Mouse (Mus musculus) left cerebral cortex, adult 11 months (tissue): ENCODE measurements around the gene Tmem248.

Experiments
- DNase-seq: peaks from one replicate; pipeline ENCODE4 v3.0.0; 2022; ENCODE audit warnings: low spot score

Tmem248 gene

DNA sequence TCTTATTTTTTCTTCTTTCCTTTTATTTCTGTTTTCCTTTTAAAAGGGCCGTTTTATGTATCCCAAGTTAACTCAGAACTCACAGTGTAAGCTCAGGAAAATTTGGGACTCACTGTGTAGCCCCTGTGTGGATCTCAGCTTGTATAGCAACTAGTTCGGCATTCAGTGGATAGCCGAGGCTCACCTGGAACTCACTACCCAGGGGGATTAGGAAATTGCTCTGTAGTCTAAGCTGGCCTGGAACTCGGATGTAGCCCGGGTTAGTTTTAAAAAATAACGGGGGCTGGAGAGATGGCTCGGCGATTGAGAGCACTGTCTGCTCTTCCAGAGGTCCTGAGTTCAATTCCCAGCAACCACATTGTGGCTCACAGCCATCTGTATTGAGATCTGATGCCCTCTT, 40.4 kb downstream of the Tmem248 start:
- no peak for DNase-seq

DNA sequence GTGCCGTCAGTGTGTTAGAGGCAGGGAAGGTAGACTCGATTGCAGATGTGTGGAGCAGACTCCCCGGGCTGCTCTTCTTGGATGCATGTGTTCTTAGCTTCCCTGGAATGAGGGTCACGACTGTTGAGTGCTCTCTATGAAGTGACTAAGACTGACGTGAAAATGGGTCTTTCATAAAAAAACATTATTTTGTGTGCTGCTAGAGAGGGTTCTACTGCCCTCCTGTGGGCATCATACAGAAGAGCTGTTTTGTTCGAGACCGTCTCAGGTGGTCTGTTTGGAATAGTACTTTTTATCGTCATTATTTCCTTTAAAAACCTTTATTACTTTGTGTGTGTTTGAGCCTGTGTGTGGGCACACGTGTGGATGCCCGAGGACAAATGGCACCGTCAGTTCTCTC, 46.6 kb downstream of the Tmem248 start:
- DNase-seq, result no peak

DNA sequence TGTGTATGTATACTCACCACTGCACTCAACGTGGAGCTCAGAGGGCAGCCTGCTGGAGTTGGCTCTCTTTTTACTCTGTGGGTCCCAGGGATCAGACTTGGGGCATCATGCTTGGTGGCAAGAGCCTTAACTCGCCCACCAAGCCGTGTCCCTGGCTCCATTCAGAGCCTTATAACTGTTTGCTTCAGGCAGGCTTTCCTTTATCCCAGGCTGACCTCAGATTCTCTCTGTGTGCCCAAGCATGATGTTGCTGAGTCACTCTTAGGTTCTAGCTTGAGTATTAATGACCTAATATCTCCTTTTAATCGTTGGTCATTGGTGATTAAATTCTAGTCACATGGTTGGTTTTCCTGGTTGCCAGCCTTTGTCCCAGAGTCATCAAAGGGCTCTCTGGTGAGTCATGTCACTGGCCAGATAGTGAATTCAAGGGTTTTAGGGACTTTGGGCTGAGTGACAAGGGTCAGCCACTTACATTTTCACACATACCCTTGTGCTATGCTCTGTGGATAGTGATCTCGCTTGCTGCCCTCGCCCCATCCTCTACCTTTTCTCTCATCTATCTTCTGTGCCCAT, 47.6 kb downstream of the Tmem248 start:
- DNase-seq, result no peak

DNA sequence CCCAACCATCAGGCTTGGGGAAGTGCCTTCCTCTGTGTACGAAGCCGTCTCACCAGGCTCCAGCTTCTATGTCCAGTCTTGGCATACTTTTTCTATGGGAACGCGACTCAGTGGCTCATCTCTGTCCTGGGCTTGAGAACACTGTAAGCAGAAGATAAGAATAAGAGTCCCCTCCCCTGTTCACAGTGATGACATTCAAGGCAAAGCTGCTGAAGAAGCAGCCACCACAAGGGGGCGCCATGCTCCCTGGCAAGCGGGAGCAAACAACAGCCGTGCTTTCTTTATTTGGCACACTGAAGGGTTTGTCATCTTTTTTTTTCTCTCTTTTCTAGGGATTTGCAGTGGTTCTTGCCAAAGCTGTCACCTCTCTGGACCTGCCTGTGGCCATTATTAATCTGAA, 49.8 kb downstream of the Tmem248 start:
- DNase-seq, result no peak

DNA sequence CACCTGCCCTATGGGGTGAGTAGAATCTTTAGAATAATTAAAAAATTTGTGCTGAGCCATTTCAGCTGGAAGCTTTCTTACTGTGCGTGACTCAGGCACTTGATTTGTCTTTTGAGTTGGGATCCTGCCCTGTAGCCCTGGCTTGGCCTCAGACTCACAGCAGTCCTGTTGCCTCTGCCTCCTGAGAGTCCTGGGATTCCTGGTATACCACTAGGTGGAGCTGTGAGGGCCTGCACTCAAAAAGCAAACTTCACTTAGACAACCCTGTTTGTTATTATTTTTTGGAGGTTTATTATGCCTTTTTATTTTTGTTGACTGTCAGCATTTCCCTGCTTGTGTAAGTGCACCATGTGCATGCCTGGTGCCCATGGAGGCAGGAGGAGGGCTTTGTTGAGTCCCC, 50.4 kb downstream of the Tmem248 start:
- DNase-seq, result no peak

DNA sequence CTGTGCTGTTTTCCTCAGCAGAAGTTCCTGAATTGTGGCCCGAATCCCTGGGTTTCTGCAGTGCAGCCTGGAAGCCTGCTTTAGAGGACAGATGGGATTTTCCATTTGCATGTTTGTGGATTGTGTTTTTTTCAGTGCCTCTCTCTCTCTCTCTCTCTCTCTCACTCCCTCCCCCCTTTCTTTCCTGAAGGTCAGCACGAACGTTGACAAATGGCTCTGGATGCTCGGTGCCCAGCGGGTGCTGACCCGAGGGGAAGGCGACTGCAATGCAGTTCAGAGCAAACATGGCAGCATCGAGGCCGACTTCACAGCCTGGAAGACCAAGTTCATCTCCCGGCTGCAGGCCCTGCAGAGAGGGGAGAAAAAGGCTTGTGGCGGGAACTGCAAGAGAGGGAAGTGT, 52.1 kb downstream of the Tmem248 start:
- DNase-seq, result no peak

DNA sequence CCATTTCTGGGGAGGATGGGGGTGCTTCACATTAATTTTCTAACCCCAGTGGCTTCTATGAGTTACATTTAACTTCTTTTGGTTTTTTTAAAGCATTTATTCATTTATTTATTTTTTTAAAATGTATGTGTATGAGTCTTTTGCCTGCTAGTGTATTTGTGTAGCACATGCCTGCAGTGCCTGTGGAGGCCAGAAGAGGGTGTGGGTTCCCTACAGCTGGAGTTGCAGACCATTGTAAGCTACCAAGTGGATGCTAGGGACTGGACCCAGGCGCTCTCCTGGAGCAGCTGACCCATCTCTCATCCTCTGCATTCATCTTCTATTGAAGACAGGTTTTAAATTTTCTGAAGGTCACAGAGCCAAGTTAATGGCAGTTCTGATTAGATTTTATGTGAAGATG, 55.5 kb downstream of the Tmem248 start:
- no peak for DNase-seq

DNA sequence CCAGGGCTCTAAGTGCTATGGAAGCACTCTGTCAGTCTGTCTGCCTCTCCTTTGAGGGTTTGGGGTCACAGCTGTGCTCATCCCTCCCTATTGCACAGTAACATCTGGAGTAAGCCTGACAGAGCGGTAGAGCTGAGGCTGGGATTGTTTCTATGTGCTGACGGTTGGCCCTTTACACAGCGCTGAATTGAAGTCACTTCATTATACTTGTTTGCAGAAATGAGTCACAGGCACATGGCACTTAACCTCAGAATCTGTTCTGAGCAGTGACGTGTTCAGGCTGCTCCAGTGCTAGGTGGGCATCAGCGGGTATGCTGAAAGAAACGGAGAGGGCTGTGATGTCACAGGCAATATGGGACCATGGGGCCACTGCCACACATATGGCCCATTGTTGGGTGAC, 56.2 kb downstream of the Tmem248 start:
- DNase-seq, result no peak

DNA sequence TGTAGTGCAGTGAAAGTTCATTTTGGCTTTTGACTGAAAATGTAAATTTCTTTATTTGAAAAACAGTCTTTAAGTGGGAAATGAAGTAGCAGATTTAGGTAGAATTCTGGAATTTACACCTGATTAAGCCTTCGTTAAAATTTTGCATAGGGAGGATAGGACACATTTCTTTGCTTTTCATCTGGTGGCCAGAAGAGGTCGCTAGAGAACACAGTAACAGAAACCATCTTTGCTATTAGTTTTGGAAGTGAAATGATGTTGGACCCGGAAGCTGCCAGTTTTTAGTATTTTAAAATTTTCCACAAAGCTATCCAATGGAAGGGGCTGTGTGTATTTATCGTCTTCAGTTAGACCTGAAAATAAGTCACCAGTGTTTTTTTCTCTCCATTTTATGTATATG, 58.6 kb downstream of the Tmem248 start:
- DNase-seq, result no peak

DNA sequence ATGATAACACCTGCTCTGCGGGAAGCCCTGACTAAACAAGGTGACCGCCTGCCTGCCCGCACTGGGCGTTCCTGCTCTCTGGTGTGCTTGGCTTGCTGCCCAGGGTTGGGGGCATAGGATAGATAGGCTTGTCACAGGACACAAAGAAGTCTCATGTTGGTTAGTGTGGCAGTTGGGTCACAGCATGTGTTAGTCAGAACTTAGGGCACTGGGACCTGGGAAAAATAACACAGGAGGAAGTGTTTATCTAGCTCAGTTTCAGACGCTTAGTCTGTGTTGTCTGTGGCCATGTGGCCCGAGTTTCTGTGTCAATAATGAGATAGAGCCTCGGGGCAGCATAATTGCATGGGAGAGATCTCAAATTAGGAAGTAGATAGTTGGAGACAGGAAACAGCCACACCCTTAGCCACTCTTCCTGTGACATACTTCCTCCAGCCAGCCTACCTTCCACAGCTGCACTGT, 61.2 kb downstream of the Tmem248 start:
- DNase-seq, result no peak

DNA sequence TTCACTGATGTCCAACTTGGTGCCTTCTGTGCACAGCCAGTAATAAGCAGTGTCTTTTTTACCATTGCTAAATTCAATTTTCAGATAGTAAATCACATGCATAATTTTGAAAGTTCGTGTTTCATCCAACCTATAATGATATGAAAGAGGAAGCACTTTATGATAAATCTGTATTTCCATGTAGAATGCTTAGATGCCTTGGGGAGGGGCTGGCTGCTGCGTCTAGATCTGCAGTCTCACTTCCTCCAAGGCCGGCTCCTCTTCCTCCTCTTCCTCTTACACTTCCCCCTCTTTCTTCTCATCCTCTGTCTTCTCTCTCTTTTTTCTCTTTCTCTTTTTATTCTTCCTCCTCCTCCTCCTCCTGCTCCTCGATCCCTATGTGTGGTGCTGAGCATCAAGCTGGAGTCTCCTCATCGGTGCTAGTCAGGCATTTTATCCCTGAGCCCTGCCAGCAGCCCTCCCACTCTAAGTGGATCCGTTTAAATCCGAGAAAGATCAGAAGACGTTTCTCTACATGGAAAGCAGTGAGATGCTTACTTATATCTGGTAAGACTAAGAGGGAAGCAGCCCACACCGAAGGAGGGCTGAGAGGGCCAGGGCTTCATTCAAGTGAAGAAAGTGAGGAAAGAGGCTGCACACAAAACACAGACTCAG, 66.3 kb downstream of the Tmem248 start:
- no peak for DNase-seq

DNA sequence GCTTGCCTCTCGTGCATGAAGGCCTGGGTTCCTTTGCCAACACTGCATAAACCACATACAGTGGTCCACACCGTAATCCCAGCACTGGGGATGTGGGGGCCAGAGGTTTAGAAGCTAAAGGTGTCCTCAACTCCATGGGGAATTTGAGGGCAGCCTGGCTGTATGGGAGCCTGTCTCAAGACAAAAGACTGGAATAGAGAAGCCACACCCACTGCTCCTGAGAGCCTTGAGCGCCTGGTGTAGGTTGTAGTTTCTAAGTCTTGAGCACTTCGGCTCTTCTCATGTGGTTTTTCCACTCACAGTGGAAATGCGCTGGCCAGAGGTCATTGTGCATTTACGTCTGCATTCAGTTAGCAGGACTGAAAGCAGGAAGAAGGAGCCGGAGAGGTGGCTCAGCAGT, 71.2 kb downstream of the Tmem248 start:
- no peak for DNase-seq

DNA sequence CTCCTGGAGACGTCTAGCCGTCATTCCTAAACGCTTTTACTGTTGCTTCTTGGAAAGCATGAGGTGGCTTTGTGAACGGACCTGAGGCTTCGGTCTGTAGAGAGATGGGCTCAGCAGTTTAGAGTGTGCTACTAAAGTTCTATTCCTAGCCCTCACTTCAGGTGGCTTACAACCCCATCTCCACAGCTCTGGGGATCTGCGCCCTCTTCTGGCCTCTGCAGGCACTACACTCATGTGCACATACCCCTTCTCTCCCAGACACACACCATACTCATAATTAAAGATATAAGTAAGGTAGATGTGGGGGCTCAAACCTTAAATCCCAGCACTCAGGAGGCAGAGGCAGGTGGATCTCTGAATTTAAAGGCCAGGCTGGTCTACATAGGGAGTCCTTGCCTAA, 73.4 kb downstream of the Tmem248 start:
- DNase-seq, result no peak

DNA sequence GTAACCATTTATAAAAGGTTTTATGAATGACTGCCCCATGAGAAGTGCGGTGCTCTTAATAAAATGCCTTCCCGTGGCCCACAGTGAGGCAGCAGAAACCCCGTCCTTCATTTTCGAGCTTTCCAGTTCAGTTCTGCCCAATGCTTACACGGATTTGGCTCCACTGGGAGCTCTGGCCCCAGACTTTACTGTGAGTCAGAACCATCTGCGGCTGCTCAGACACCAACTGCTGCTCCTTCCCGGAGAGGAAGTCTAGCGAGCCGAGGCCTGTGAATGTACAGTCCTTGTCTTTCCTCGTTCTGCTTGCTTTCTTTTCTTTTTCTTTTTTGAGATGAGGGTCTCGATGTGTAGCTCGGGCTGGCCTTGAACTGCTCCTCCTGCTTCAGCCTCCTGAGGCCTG, 73.9 kb downstream of the Tmem248 start:
- DNase-seq, result no peak

DNA sequence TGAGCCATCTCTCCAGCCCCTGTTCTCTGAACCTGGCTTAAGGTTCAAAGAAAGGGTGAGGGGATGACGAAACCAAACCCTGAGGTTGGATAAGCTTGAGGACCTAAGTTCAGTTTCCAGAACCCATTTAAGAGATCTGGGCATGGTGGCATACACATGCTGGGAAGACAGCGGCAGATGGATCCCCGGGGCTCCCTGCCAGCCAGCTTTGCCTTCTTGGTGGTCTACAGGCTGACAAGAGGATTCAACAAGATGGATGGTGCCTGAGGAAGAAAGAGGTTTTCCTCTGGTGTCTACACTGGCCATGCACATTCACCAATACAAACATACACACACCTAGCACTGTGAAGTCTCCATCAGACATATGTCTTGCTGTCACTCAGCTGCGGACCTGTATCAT, 76.1 kb downstream of the Tmem248 start:
- no peak for DNase-seq
